Mouse (Mus musculus) v-Abl transformed pro-B cells (cell line): Measurements from ENCODE around the gene 4930579G24Rik.

Source experiments
- in situ Hi-C, 2 experiments: fragments of 400-800 bp; cut with MboI; formaldehyde crosslinking; loops; one replicate each; pipeline ENCODE4 v1.15.1; 2025; ENCODE audit not compliant: unreplicated experiment in 2 of 2

4930579G24Rik gene

GRCm38 (mm10) chr3:79676411-79676810 is 47.5 kb downstream of the 4930579G24Rik start:
- in situ Hi-C loops, result loop anchor here in 1 of 2 experiments (5.0 kb wide), 1 partner anchor 136 kb away; no protein-coding TSS in a partner anchor
